Mouse (Mus musculus): ENCODE data around the gene Fndc5. TPM values are rescaled to one million over a fixed set of nuclear protein-coding genes. Genes with fewer than 3 reads are reported as not detected.

Gene Fndc5
- polyA plus RNA-seq, 1 experiment: 11.0 TPM

- TF ChIP-seq CTCF (IDR thresholded peaks at IDR 0.05; ENCODE audit: control insufficient read depth, insufficient read depth, insufficient replicate concordance, low read depth, low read length): no peak
- no peak for TF ChIP-seq POLR2A (IDR thresholded peaks at IDR 0.05; ENCODE audit: control insufficient read depth, low read depth, low read length)
- H3K36me3 ChIP-seq (ENCODE audit: control insufficient read depth, insufficient read depth, low read length): no peaks in the 10 kb centered on the region
- peaks cover 8% of the 10 kb centered on the region for H3K4me1 ChIP-seq (ENCODE audit: control insufficient read depth, insufficient read depth, low read length)
- H3K27ac ChIP-seq (ENCODE audit: control insufficient read depth, insufficient read depth, low read depth, low read length): no peak overlapping the region
- no peak overlapping the region for H3K4me3 ChIP-seq (ENCODE audit: control insufficient read depth, low read depth, low read length)
- H3K27me3 ChIP-seq (ENCODE audit: control insufficient read depth, insufficient read depth, low read length): no peaks in the 10 kb centered on the region
Observed at GRCm38 (mm10) chr4:129107348-129107899, 29.4 kb upstream of the Fndc5 start.

- Histone ChIP-seq H3K4me3 (ENCODE audit: control insufficient read depth, low read depth, low read length) (no peak overlapping the region), H3K4me1 (ENCODE audit: control insufficient read depth, insufficient read depth, low read length) (peaks cover 8% of the 10 kb centered on the region), H3K36me3 (ENCODE audit: control insufficient read depth, insufficient read depth, low read length) (no peaks in the 10 kb centered on the region), H3K27ac (ENCODE audit: control insufficient read depth, insufficient read depth, low read depth, low read length) (no peak overlapping the region), H3K27me3 (ENCODE audit: control insufficient read depth, insufficient read depth, low read length) (no peaks in the 10 kb centered on the region)
- no peak for TF ChIP-seq CTCF (IDR thresholded peaks at IDR 0.05; ENCODE audit: control insufficient read depth, insufficient read depth, insufficient replicate concordance, low read depth, low read length)
- TF ChIP-seq POLR2A (IDR thresholded peaks at IDR 0.05; ENCODE audit: control insufficient read depth, low read depth, low read length): no peak
Observed at GRCm38 (mm10) chr4:129108624-129109023, 28.2 kb upstream of the Fndc5 start.

DNA sequence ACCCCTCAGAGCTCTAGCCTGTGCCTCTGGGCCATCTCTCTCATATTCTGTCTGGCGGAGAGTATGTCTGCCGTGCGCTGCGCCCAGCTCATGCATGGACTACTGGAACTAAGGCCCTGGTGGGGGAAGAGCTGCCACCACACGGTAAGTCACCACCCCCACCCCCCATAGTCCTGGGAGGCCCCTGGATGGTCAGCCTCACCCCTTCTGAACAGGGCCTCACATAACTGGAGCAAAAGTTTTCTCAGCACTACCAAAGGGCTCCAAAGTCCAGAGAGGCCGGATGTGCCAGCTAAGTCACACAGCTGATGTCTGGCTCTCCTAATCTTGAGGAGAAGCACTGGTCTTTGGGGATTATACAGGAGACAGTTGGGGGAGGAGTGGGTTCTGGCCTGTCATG lies 26.0 kb upstream of the Fndc5 start:
- Histone ChIP-seq H3K4me1 (ENCODE audit: control insufficient read depth, insufficient read depth, low read length) (peaks cover 8% of the 10 kb centered on the region), H3K36me3 (ENCODE audit: control insufficient read depth, insufficient read depth, low read length) (no peaks in the 10 kb centered on the region), H3K4me3 (ENCODE audit: control insufficient read depth, low read depth, low read length) (no peak overlapping the region), H3K27ac (ENCODE audit: control insufficient read depth, insufficient read depth, low read depth, low read length) (no peak overlapping the region), H3K27me3 (ENCODE audit: control insufficient read depth, insufficient read depth, low read length) (no peaks in the 10 kb centered on the region)
- no peak for TF ChIP-seq CTCF (IDR thresholded peaks at IDR 0.05; ENCODE audit: control insufficient read depth, insufficient read depth, insufficient replicate concordance, low read depth, low read length)
- TF ChIP-seq POLR2A (IDR thresholded peaks at IDR 0.05; ENCODE audit: control insufficient read depth, low read depth, low read length): no peak

- H3K36me3 ChIP-seq (ENCODE audit: control insufficient read depth, insufficient read depth, low read length): no peaks in the 10 kb centered on the region
- H3K27me3 ChIP-seq (ENCODE audit: control insufficient read depth, insufficient read depth, low read length): no peaks in the 10 kb centered on the region
- H3K4me1 ChIP-seq (ENCODE audit: control insufficient read depth, insufficient read depth, low read length): peaks cover 4% of the 10 kb centered on the region; the same call in 1 of the 2 replicates
- no peak overlapping the region for H3K27ac ChIP-seq (ENCODE audit: control insufficient read depth, insufficient read depth, low read depth, low read length)
- no peak overlapping the region for H3K4me3 ChIP-seq (ENCODE audit: control insufficient read depth, low read depth, low read length)
- TF ChIP-seq CTCF (IDR thresholded peaks at IDR 0.05; ENCODE audit: control insufficient read depth, insufficient read depth, insufficient replicate concordance, low read depth, low read length) (peak; percentile 48; the same call in 1 of the 2 replicates), POLR2A (IDR thresholded peaks at IDR 0.05; ENCODE audit: control insufficient read depth, low read depth, low read length) (no peak)
Observed at GRCm38 (mm10) chr4:129111350-129111749, 25.4 kb upstream of the Fndc5 start.

DNA sequence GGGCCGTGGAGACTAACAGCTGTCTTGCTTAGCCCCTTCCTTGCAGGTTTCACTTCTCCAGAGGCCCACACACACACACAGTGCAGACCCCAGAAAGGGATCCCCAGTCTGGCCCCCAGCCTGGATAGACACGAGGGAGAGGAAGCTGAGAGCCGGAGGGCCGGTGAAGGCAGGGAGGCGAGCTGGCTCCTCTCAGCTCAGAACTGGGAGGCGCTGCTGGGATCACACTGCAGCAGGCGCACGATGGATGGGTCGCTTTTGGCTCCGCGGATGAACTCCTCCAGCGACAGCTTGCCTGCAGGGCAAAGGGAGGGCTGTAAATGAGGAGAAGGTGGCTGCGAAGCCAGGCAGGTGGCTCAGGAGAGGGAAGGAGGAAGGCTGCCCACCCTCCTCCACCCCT lies 24.6 kb upstream of the Fndc5 start:
- peak overlapping the region; percentile 8; the same call in 1 of the 2 replicates for H3K4me3 ChIP-seq (ENCODE audit: control insufficient read depth, low read depth, low read length)
- H3K27me3 ChIP-seq (ENCODE audit: control insufficient read depth, insufficient read depth, low read length): no peaks in the 10 kb centered on the region
- no peaks in the 10 kb centered on the region for H3K36me3 ChIP-seq (ENCODE audit: control insufficient read depth, insufficient read depth, low read length)
- H3K4me1 ChIP-seq (ENCODE audit: control insufficient read depth, insufficient read depth, low read length): peaks cover 4% of the 10 kb centered on the region; the same call in 1 of the 2 replicates
- no peak overlapping the region for H3K27ac ChIP-seq (ENCODE audit: control insufficient read depth, insufficient read depth, low read depth, low read length)
- TF ChIP-seq CTCF (IDR thresholded peaks at IDR 0.05; ENCODE audit: control insufficient read depth, insufficient read depth, insufficient replicate concordance, low read depth, low read length): no peak
- TF ChIP-seq POLR2A (IDR thresholded peaks at IDR 0.05; ENCODE audit: control insufficient read depth, low read depth, low read length): no peak

DNA sequence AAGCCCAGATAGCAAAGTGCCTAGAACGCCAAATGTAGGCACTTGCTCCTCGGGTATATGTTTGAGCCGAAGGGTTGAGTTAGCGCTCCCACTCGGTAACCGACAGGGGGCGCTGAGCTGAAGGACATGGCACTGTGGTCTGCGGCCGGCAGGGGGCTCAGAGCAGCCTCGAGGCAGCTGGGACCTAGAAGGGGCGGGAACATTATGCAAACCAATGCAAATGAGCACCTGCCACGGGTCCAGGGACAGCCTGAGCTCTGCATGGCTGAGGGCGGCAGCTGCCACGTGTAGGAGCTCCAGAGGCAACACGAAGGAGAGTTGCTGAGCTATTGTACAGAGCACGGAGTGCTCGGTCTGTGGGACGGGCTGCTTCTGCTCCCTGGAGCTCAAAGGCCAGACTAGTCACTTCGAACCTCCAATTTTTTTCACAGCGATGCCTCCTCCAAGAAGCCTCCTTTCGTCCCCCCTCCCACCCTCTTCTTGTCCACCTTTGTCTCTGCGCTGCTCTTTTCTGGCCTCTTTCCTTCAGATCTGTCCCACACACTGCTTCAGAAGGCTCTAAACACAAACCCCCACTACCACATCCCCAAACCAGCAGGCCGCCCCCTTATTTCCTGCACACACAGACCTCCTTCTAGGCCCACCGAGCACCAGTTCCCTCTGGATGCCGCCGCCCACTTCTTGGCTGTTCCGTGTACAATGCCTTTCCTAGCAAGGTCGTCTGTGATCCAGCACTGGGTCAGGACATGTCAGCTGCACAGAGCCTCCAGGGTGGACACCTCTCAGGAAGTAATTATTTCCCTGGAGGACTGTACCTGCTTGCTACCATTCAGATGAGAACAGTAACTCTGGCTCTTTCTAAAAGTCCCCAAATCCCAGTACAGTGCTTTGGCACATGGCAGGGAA lies 23.5 kb upstream of the Fndc5 start:
- Histone ChIP-seq H3K27me3 (ENCODE audit: control insufficient read depth, insufficient read depth, low read length) (no peaks in the 10 kb centered on the region), H3K36me3 (ENCODE audit: control insufficient read depth, insufficient read depth, low read length) (no peaks in the 10 kb centered on the region), H3K4me3 (ENCODE audit: control insufficient read depth, low read depth, low read length) (peak overlapping the region; percentile 44), H3K27ac (ENCODE audit: control insufficient read depth, insufficient read depth, low read depth, low read length) (no peak overlapping the region), H3K4me1 (ENCODE audit: control insufficient read depth, insufficient read depth, low read length) (peaks cover 4% of the 10 kb centered on the region; the same call in 1 of the 2 replicates)
- TF ChIP-seq POLR2A (IDR thresholded peaks at IDR 0.05; ENCODE audit: control insufficient read depth, low read depth, low read length) (no peak), CTCF (IDR thresholded peaks at IDR 0.05; ENCODE audit: control insufficient read depth, insufficient read depth, insufficient replicate concordance, low read depth, low read length) (peak; percentile 93)

- Histone ChIP-seq H3K27me3 (ENCODE audit: control insufficient read depth, insufficient read depth, low read length) (no peaks in the 10 kb centered on the region), H3K36me3 (ENCODE audit: control insufficient read depth, insufficient read depth, low read length) (no peaks in the 10 kb centered on the region), H3K4me3 (ENCODE audit: control insufficient read depth, low read depth, low read length) (no peak overlapping the region), H3K4me1 (ENCODE audit: control insufficient read depth, insufficient read depth, low read length) (peaks cover 7% of the 10 kb centered on the region), H3K27ac (ENCODE audit: control insufficient read depth, insufficient read depth, low read depth, low read length) (no peak overlapping the region)
- no peak for TF ChIP-seq POLR2A (IDR thresholded peaks at IDR 0.05; ENCODE audit: control insufficient read depth, low read depth, low read length)
- TF ChIP-seq CTCF (IDR thresholded peaks at IDR 0.05; ENCODE audit: control insufficient read depth, insufficient read depth, insufficient replicate concordance, low read depth, low read length): no peak
Observed at GRCm38 (mm10) chr4:129116703-129117102, 20.1 kb upstream of the Fndc5 start.
